Mouse (Mus musculus): ENCODE results near the gene Bri3.

DNA sequence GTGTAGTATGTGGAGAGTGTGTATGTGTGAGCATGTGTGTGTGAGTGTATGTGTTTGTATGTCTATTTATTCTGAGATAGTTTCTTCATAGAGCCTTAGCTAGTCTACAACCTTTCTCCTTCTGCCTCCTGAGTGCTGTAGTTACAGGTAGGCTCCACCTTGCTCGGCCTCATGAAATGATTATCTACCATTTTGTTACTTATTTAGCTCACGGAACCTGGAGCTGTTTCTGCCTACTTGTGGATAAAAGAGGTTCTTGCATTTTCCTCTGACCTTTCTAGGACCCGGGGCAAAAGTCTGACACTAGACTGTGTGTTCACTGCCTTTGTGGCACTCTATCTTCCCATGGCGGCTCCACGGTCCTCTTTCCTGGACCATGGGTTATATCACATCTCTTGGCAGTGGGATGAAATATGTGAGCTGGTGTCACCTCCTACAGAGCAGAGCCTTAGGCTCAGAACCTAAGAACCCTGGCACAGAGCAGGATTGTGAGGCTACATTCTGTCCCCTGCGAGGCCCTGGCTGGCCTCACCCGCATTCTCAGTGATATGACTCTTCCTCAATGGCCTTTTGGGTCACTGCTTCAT, at the start of gene Bri3:
- no peak for TF ChIP-seq GATA1 (IDR thresholded peaks at IDR 0.05; ENCODE audit: low read length)
- TF ChIP-seq TAL1 (IDR thresholded peaks at IDR 0.05; ENCODE audit: low read length), result no peak

All from erythroblast, embryonic 14.5 days (primary cell).